Mouse (Mus musculus) megakaryocyte, embryonic 14.5 days (primary cell): ENCODE results near the gene Kcnma1. TPM values are rescaled to one million over a fixed set of nuclear protein-coding genes. Genes with fewer than 3 reads are reported as not detected.

Source experiments
- H3K27me3 ChIP-seq: replicated peaks from 2 replicates; pipeline ENCODE3; 2012; ENCODE audit warnings: inconsistent platforms
- H3K36me3 ChIP-seq: replicated peaks from 2 replicates; pipeline ENCODE3; 2012; ENCODE audit warnings: low read length, inconsistent platforms, mixed read lengths
- H3K4me1 ChIP-seq: 2 replicates; pipeline ENCODE4 v1.6.1; 2012; ENCODE audit warnings: inconsistent platforms
- H3K4me3 ChIP-seq: replicated peaks from 2 replicates; pipeline ENCODE3; 2012; ENCODE audit warnings: moderate library complexity, mild to moderate bottlenecking, inconsistent platforms
- H3K9me3 ChIP-seq: 2 replicates; pipeline ENCODE4 v1.6.1; 2012; ENCODE audit warnings: inconsistent platforms
- FLI1 ChIP-seq: IDR thresholded peaks from 2 replicates; pipeline ENCODE4 v1.6.1; 2012; ENCODE audit warnings: low read length, inconsistent platforms, mixed read lengths
- GATA1 ChIP-seq: IDR thresholded peaks from 3 replicates; pipeline ENCODE4 v1.6.1; 2012; ENCODE audit warnings: mixed read lengths, low read length, inconsistent platforms, borderline replicate concordance
- polyA plus RNA-seq: library from polyadenylated mRNA; stranded (reverse); fragments of >175 nt; gene quantifications from 2 replicates; pipeline ENCODE4 v1.2.3, GENCODE M21; 2012; ENCODE audit warnings: low replicate concordance; ENCODE audit not compliant: insufficient read depth

Kcnma1 gene
- polyA plus RNA-seq, 1 experiment, result not detected

- TF ChIP-seq FLI1 (no peak), GATA1 (no peak)
- H3K4me1 ChIP-seq, result no peaks in the 10 kb centered on the region
- H3K27me3 ChIP-seq, result no peaks in the 10 kb centered on the region
- H3K4me3 ChIP-seq, result no peak overlapping the region
- H3K9me3 ChIP-seq, result no peaks in the 10 kb centered on the region
- H3K36me3 ChIP-seq, result no peaks in the 10 kb centered on the region
Measured at GRCm38 (mm10) chr14:23679378-23679777, 334.9 kb downstream of the Kcnma1 start.

GRCm38 (mm10) chr14:23666420-23666819 is 347.9 kb downstream of the Kcnma1 start:
- H3K9me3 ChIP-seq, result peaks cover 8% of the 10 kb centered on the region; the same call in 1 of the 2 replicates
- H3K4me1 ChIP-seq, result no peaks in the 10 kb centered on the region
- TF ChIP-seq FLI1 (no peak), GATA1 (no peak)
- no peak overlapping the region for H3K4me3 ChIP-seq
- no peaks in the 10 kb centered on the region for H3K36me3 ChIP-seq
- H3K27me3 ChIP-seq, result no peaks in the 10 kb centered on the region

- H3K9me3 ChIP-seq, result no peaks in the 10 kb centered on the region
- H3K36me3 ChIP-seq, result no peaks in the 10 kb centered on the region
- TF ChIP-seq GATA1, result no peak
- no peak for TF ChIP-seq FLI1
- no peak overlapping the region for H3K4me3 ChIP-seq
- H3K4me1 ChIP-seq, result no peaks in the 10 kb centered on the region
- no peaks in the 10 kb centered on the region for H3K27me3 ChIP-seq
Measured at GRCm38 (mm10) chr14:23651682-23652081, 362.6 kb downstream of the Kcnma1 start.

GRCm38 (mm10) chr14:23650126-23650525 is 364.2 kb downstream of the Kcnma1 start:
- Histone ChIP-seq H3K36me3 (no peaks in the 10 kb centered on the region), H3K27me3 (no peaks in the 10 kb centered on the region), H3K4me3 (no peak overlapping the region), H3K4me1 (no peaks in the 10 kb centered on the region), H3K9me3 (no peaks in the 10 kb centered on the region)
- TF ChIP-seq GATA1, result no peak
- TF ChIP-seq FLI1, result no peak

GRCm38 (mm10) chr14:23645361-23646063 is 368.8 kb downstream of the Kcnma1 start:
- Histone ChIP-seq H3K36me3 (no peaks in the 10 kb centered on the region), H3K9me3 (no peaks in the 10 kb centered on the region), H3K27me3 (no peaks in the 10 kb centered on the region), H3K4me1 (no peaks in the 10 kb centered on the region), H3K4me3 (no peak overlapping the region)
- no peak for TF ChIP-seq GATA1

- no peaks in the 10 kb centered on the region for H3K4me1 ChIP-seq
- TF ChIP-seq FLI1, result no peak
- TF ChIP-seq GATA1, result no peak
- no peaks in the 10 kb centered on the region for H3K36me3 ChIP-seq
- H3K27me3 ChIP-seq, result no peaks in the 10 kb centered on the region
- no peak overlapping the region for H3K4me3 ChIP-seq
- H3K9me3 ChIP-seq, result no peaks in the 10 kb centered on the region
Measured at GRCm38 (mm10) chr14:23643162-23643561, 371.1 kb downstream of the Kcnma1 start.

GRCm38 (mm10) chr14:23640665-23641064 is 373.6 kb downstream of the Kcnma1 start:
- Histone ChIP-seq H3K9me3 (no peaks in the 10 kb centered on the region), H3K36me3 (no peaks in the 10 kb centered on the region), H3K4me3 (no peak overlapping the region), H3K27me3 (no peaks in the 10 kb centered on the region), H3K4me1 (no peaks in the 10 kb centered on the region)
- TF ChIP-seq FLI1, result no peak

- Histone ChIP-seq H3K4me1 (no peaks in the 10 kb centered on the region), H3K36me3 (no peaks in the 10 kb centered on the region), H3K4me3 (no peak overlapping the region), H3K9me3 (no peaks in the 10 kb centered on the region), H3K27me3 (no peaks in the 10 kb centered on the region)
- TF ChIP-seq FLI1 (no peak), GATA1 (no peak)
Measured at GRCm38 (mm10) chr14:23638078-23638695, 376.1 kb downstream of the Kcnma1 start.

GRCm38 (mm10) chr14:23635903-23636302 is 378.4 kb downstream of the Kcnma1 start:
- Histone ChIP-seq H3K4me3 (no peak overlapping the region), H3K4me1 (no peaks in the 10 kb centered on the region), H3K36me3 (no peaks in the 10 kb centered on the region), H3K27me3 (no peaks in the 10 kb centered on the region), H3K9me3 (no peaks in the 10 kb centered on the region)
- TF ChIP-seq GATA1 (no peak), FLI1 (no peak)

- no peak overlapping the region for H3K4me3 ChIP-seq
- TF ChIP-seq GATA1, result no peak
- no peaks in the 10 kb centered on the region for H3K27me3 ChIP-seq
- no peaks in the 10 kb centered on the region for H3K9me3 ChIP-seq
- H3K36me3 ChIP-seq, result no peaks in the 10 kb centered on the region
- H3K4me1 ChIP-seq, result no peaks in the 10 kb centered on the region
Measured at GRCm38 (mm10) chr14:23633011-23633595, 381.2 kb downstream of the Kcnma1 start.
